Mouse (Mus musculus): ENCODE measurements around the gene Siva1. TPM values are rescaled to one million over a fixed set of nuclear protein-coding genes. Genes with fewer than 3 reads are reported as not detected.

Gene Siva1
- polyA plus RNA-seq, 1 experiment from 2014 or later, result 255 TPM

DNA sequence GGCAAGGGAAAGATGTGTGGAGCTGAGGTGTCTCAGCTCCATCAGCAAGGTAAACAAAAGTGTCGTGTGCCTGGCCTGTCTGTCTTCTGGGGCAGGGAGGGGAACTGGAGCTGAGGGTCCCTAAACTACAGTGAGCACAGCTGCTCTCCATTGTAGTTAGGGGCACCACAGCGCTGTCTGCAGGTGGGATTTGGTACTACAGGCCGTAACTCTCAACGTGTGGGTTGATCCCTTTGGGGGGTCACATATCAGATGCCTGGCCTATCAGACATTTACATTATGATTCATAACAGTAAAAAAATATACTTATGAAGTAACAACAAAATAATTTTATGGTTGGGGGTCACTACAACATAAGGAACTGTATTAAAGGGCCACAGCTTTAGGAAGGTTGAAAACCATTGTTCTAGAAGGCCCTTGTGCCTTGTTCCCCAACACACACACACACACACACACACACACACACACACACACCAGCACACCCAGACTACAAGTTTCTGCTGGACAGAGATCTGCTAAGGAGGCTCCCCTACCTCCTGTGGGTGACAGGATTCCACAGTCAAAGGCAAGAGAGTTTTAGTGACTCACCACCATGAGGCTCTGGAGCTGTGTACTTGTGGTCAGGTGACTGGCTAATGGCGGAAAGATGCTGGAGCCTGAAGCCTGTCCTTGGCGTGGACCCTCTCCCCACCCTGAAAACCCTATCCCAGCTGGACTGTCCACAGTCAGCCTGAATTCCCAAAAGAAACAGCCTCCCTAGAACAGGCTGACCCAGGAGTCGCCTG is 17.2 kb upstream of the Siva1 start:
- Histone ChIP-seq H3K9me3 (replicated peaks) (no peaks in the 10 kb centered on the region), H3K9ac (no peak overlapping the region), H3K4me1 (peaks cover 42% of the 10 kb centered on the region), H3K27me3 (peaks cover 6% of the 10 kb centered on the region; the same call in 1 of the 2 replicates), H3K4me2 (no peak overlapping the region), H3K27ac (no peak overlapping the region), H3K4me3 (replicated peaks) (no peak overlapping the region), H3K36me3 (no peaks in the 10 kb centered on the region)
- no peak for ATAC-seq (replicated peaks; ENCODE audit: low FRiP score)
- 65% methylated on average over 7 of the region's 7 CpGs for whole genome bisulfite sequencing

DNA sequence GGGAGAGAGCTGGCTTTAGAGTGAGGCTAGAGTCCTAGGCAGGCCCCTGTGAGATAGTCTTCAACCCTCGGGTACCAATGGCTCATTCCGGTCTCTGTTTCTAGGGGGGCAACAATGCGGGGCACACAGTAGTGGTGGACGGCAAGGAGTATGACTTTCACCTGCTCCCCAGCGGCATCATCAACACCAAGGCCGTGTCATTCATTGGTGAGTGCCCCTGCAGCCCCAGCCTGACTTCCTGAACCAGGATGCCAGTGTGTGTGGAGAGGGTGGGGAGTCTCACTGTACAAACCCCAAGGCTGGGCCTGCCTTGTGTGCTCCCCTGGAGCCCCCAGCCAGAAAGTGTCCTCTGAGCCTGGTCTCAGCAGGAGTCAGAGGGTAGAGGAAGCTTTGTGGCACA is 16.3 kb upstream of the Siva1 start:
- no peak; the same call in 1 of the 2 replicates for ATAC-seq (replicated peaks; ENCODE audit: low FRiP score)
- no peaks in the 10 kb centered on the region for H3K9me3 ChIP-seq (replicated peaks)
- peak overlapping the region; percentile 56; the same call in 1 of the 2 replicates for H3K27ac ChIP-seq
- H3K4me1 ChIP-seq, result peaks cover 48% of the 10 kb centered on the region
- H3K4me3 ChIP-seq (replicated peaks), result no peak overlapping the region
- H3K27me3 ChIP-seq, result peaks cover under 1% of the 10 kb centered on the region; the same call in 1 of the 2 replicates
- no peak overlapping the region for H3K9ac ChIP-seq
- H3K4me2 ChIP-seq, result no peak overlapping the region
- H3K36me3 ChIP-seq, result no peaks in the 10 kb centered on the region
- WGBS, result 78% methylated on average over 6 of the region's 6 CpGs

DNA sequence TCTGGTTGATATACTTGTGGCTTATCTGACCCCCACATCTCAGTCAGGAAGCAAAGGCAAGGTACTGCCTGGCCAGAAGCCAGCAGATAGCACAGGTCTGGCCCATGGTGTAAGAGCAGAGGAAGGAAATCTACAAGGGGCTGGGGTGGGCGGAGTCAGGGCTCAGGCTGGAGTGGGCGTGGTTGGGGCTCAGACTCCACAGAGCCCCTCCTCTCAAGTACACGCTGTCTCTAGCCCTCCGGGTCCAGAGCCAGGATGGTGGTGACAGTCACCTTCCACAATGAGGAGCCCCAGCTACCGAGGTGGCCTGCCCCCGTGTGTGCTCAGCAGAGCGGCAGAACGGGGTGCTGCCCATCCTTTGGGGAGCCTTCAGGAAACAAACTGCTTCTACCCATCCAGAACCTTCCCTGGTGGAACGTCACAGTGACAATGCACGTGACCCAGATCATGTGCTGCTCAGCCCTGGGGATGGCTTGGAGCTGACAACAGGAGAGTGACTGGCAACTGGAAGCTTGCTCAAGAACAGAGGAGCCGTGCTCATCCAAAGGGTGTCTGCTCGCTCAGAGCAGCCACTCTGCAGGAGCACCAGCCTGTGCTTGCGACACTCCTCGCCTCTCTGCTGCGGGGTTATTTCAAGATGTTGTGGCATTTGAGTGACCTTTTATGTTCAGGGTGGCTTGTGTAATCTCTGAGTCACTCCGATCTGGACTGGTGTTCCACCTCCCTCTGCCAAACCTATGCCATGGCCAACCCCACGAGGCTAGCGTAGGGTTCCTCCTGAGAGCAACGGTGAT is 15.4 kb upstream of the Siva1 start:
- H3K27me3 ChIP-seq, result no peaks in the 10 kb centered on the region
- peak overlapping the region; percentile 56; the same call in 1 of the 2 replicates for H3K27ac ChIP-seq
- H3K4me3 ChIP-seq (replicated peaks), result peak overlapping the region; percentile 35
- H3K9me3 ChIP-seq (replicated peaks), result no peaks in the 10 kb centered on the region
- no peaks in the 10 kb centered on the region for H3K36me3 ChIP-seq
- ATAC-seq (replicated peaks; ENCODE audit: low FRiP score), result peak; percentile 85
- H3K9ac ChIP-seq, result no peak overlapping the region
- H3K4me2 ChIP-seq, result peak overlapping the region; percentile 67
- H3K4me1 ChIP-seq, result peaks cover 42% of the 10 kb centered on the region
- 34% methylated on average over 19 of the region's 19 CpGs for WGBS

DNA sequence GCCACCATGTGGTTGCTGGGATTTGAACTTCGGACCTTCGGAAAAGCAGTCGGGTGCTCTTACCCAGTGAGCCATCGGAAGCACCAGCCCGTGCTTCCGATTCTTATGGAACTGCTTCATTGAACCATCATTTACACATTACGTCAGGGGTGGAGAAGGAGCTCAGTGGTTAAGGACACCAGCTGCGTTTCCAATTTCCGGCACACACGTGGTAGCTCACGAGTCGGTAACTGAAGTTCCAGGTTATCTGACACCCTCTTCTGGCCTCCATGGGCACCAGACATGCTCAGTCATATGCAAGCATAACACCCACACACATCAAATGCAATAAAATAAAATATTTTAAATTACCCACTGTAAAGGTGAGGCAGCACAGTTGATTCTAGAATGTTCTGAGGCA is 14.4 kb upstream of the Siva1 start:
- H3K36me3 ChIP-seq, result no peaks in the 10 kb centered on the region
- no peak overlapping the region for H3K9ac ChIP-seq
- H3K4me2 ChIP-seq, result no peak overlapping the region
- no peaks in the 10 kb centered on the region for H3K27me3 ChIP-seq
- H3K4me3 ChIP-seq (replicated peaks), result no peak overlapping the region
- H3K9me3 ChIP-seq (replicated peaks), result no peaks in the 10 kb centered on the region
- H3K4me1 ChIP-seq, result peaks cover 41% of the 10 kb centered on the region
- 88% methylated on average over 12 of the region's 12 CpGs for WGBS
- H3K27ac ChIP-seq, result no peak overlapping the region
- no peak for ATAC-seq (replicated peaks; ENCODE audit: low FRiP score)

DNA sequence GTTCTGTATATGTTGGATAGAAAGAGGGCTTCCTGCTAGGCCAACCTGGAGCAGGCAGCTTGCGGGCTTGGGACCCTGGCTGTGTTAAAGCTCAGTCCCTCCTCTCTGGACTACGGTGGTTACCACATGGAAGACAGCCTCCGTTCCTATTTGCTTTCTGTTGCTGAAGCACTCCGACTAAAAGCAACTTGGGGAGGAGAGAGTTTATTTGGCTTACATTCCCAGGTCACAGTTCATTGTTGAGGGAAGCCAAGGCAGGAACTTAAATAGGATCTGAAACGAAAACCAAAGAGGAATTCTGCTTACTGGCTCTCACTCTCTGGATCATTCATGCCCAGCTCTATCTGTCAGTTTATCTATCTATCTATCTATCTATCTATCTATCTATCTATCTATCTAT is 13.7 kb upstream of the Siva1 start:
- 68% methylated on average over 5 of the region's 5 CpGs for WGBS
- Histone ChIP-seq H3K9ac (no peak overlapping the region), H3K4me2 (no peak overlapping the region)

DNA sequence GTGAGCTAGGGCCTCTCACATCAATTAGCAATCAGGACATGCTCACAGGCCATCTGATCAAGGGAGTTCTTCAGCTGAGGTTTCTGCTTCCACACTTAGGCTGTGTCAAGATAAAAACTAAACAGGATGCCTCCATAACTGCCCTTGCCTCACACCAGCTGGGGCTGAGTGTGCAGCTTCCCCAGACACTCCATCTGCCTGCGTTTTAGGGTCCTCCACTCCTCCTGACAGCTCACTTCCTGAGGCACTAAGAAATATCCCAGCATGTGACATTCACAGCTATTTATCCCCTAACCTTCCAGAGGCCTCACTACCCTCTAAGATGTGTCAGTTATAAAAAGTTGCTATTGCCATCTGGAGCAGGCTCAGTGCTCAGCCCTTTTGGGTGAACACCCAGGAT is 13.0 kb upstream of the Siva1 start:
- Histone ChIP-seq H3K36me3 (no peaks in the 10 kb centered on the region), H3K27ac (peak overlapping the region; percentile 29; the same call in 1 of the 2 replicates)

More for the DNA sequence above, 13.7 kb upstream of the Siva1 start:
- Histone ChIP-seq H3K9me3 (replicated peaks) (no peaks in the 10 kb centered on the region), H3K4me3 (replicated peaks) (no peak overlapping the region), H3K36me3 (no peaks in the 10 kb centered on the region), H3K27me3 (no peaks in the 10 kb centered on the region), H3K4me1 (peaks cover 41% of the 10 kb centered on the region), H3K27ac (no peak overlapping the region)
- ATAC-seq (replicated peaks; ENCODE audit: low FRiP score), result no peak

DNA sequence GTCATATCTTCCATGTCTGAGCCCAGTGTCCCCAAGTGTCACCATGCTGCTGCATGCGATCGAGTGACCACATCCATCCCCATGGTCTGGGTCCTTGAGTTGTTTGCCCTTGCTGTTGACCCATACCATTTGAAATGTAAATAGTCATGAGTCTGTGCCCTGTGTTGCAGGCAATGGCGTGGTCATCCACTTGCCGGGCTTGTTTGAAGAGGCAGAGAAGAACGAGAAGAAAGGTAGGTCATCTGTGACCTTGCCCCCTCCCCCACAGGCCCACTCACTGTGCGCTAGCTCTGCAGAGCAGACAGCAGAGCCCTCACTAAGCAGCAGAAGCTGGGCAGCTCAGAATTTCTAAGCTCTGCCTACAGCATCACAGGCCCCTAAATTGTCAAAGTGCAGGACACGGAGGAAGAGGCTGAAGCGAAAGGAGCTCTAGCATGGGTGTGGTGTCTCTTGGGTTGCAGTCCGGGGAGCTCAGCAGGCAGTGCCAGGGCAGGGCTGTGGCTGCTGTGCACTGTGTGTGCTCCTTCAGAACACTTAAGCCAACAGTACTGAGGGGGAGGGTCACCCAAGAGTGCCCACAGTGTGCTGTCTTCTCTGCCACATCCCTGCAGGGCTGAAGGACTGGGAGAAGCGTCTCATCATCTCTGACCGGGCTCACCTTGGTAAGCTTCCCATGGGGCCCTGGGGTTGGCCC is 12.2 kb upstream of the Siva1 start:
- no peak for ATAC-seq (replicated peaks; ENCODE audit: low FRiP score)
- 62% methylated on average over 11 of the region's 11 CpGs for WGBS
- H3K27ac ChIP-seq, result peak overlapping the region; percentile 29
- no peak overlapping the region for H3K4me3 ChIP-seq (replicated peaks)
- H3K4me2 ChIP-seq, result no peak overlapping the region
- no peak overlapping the region for H3K9ac ChIP-seq
- no peaks in the 10 kb centered on the region for H3K36me3 ChIP-seq
- no peaks in the 10 kb centered on the region for H3K9me3 ChIP-seq (replicated peaks)
- no peaks in the 10 kb centered on the region for H3K27me3 ChIP-seq
- peaks cover 41% of the 10 kb centered on the region for H3K4me1 ChIP-seq

More for the DNA sequence above, 13.0 kb upstream of the Siva1 start:
- WGBS, result 24% methylated on average over 1 of the region's 1 CpGs
- Histone ChIP-seq H3K4me3 (replicated peaks) (no peak overlapping the region), H3K9me3 (replicated peaks) (no peaks in the 10 kb centered on the region), H3K4me2 (no peak overlapping the region), H3K9ac (no peak overlapping the region), H3K27me3 (no peaks in the 10 kb centered on the region), H3K4me1 (peaks cover 41% of the 10 kb centered on the region)
- ATAC-seq (replicated peaks; ENCODE audit: low FRiP score), result no peak

DNA sequence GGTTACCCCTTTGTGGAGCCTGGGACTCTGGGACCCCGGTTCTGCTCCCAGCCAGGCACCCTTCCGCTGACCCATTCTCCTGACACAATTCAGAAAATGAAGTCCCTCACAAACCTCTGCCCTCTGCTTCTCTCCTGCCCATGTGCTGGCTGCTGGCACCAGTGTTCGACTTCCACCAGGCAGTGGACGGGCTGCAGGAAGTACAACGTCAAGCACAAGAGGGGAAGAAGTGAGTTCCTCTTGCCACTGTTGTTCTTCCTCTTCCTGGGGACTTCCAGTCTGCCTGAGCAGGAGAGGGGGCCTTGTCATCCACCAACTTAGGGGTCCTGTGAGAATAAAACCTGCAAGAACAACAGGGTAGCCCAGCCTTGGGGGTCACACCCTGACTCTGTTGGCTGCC is 11.6 kb upstream of the Siva1 start:
- H3K27ac ChIP-seq, result 0 out of 2 replicates have a peak overlapping the region, but pooled peaks have one; percentile 29
- H3K9ac ChIP-seq, result no peak overlapping the region
- WGBS, result 79% methylated on average over 5 of the region's 5 CpGs

DNA sequence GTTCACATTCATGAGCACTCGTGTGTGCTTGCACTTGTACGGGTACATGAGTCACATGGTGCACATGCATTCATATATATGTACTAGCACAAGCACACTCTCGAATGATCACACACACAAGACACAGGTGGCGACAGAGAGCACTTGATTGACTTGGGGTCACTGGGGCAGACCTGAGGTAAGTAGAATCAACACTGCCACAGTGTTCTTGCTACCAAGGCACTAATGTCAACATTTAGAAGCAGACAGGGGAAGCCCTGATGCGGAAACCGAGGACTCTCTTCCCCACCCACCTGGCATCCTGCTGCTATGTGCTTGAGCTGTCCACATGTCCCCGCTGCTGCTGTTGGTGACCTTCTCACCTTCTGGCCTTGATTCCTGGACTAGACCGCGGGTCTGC is 10.8 kb upstream of the Siva1 start:
- H3K4me2 ChIP-seq, result no peak overlapping the region
- no peak overlapping the region for H3K27ac ChIP-seq
- peaks cover 31% of the 10 kb centered on the region for H3K4me1 ChIP-seq
- no peak overlapping the region for H3K4me3 ChIP-seq (replicated peaks)
- no peak overlapping the region for H3K9ac ChIP-seq
- no peaks in the 10 kb centered on the region for H3K27me3 ChIP-seq
- WGBS, result 58% methylated on average over 9 of the region's 9 CpGs
- ATAC-seq (replicated peaks; ENCODE audit: low FRiP score), result no peak
- no peaks in the 10 kb centered on the region for H3K36me3 ChIP-seq
- no peaks in the 10 kb centered on the region for H3K9me3 ChIP-seq (replicated peaks)

More for the DNA sequence above, 11.6 kb upstream of the Siva1 start:
- ATAC-seq (replicated peaks; ENCODE audit: low FRiP score), result no peak
- H3K27me3 ChIP-seq, result no peaks in the 10 kb centered on the region
- H3K9me3 ChIP-seq (replicated peaks), result no peaks in the 10 kb centered on the region
- H3K36me3 ChIP-seq, result no peaks in the 10 kb centered on the region
- peaks cover 39% of the 10 kb centered on the region for H3K4me1 ChIP-seq
- H3K4me2 ChIP-seq, result no peak overlapping the region
- no peak overlapping the region for H3K4me3 ChIP-seq (replicated peaks)

DNA sequence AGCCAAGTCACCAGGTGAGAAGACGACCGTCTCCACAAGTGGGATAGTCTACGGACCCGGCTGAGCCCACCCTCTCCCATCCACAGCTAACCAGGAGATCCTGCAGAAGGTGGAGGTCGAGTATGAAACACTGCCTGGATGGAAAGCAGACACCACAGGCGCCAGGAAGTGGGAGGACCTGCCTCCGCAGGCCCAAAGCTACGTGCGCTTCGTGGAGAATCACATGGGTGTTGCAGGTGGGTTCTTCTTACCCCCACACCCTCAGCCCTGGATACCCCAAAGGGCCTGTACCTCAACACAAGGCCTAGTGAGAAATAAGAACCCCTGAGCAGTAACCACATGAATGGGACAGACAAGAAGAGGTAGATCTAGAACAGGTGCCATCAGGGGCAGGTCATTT is 5.0 kb upstream of the Siva1 start:
- Histone ChIP-seq H3K36me3 (no peaks in the 10 kb centered on the region), H3K27me3 (no peaks in the 10 kb centered on the region), H3K9me3 (replicated peaks) (no peaks in the 10 kb centered on the region), H3K4me3 (replicated peaks) (no peak overlapping the region), H3K27ac (no peak overlapping the region), H3K9ac (no peak overlapping the region), H3K4me1 (peaks cover 5% of the 10 kb centered on the region), H3K4me2 (no peak overlapping the region)
- no peak for ATAC-seq (replicated peaks; ENCODE audit: low FRiP score)
- 81% methylated on average over 10 of the region's 10 CpGs for WGBS

DNA sequence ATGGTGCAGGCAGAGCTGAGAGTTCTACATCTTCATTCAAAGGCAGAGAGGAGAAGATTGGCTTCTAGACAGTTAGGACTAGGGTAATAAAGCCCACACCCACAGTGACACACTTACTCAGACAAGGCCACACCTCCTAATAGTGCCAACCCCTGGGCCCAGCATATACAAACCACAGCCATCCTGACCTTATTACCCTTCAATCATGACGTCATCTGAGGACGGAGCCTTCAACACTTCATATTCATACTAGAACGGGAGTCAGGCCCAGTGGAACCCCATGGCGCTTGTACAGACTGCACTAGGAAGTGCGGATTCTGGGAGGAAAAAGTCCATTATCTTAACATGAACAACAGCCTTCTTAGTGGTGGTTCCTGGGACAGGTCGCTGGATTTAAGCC is 1.4 kb upstream of the Siva1 start:
- Histone ChIP-seq H3K4me2 (no peak overlapping the region), H3K4me3 (replicated peaks) (no peak overlapping the region), H3K27me3 (no peaks in the 10 kb centered on the region), H3K4me1 (peaks cover 30% of the 10 kb centered on the region), H3K9me3 (replicated peaks) (no peaks in the 10 kb centered on the region), H3K27ac (no peak overlapping the region), H3K36me3 (peaks cover 14% of the 10 kb centered on the region), H3K9ac (no peak overlapping the region)
- WGBS, result 89% methylated on average over 6 of the region's 6 CpGs
- ATAC-seq (replicated peaks; ENCODE audit: low FRiP score), result no peak
